Mouse (Mus musculus) kidney, adult 11 months (tissue): ENCODE results near the gene Myo1c.
"Not testable (repeated sequence)": the region's sequence is repeated elsewhere in the genome, so short reads cannot be mapped to it uniquely, and the experiment has no call there.

Experiments
- DNase-seq: peaks from one replicate; pipeline ENCODE4 v3.0.0; 2022

The Myo1c gene

GRCm38 (mm10) chr11:75669853-75670200 lies 19.5 kb downstream of the Myo1c start:
- no peak for DNase-seq

DNA sequence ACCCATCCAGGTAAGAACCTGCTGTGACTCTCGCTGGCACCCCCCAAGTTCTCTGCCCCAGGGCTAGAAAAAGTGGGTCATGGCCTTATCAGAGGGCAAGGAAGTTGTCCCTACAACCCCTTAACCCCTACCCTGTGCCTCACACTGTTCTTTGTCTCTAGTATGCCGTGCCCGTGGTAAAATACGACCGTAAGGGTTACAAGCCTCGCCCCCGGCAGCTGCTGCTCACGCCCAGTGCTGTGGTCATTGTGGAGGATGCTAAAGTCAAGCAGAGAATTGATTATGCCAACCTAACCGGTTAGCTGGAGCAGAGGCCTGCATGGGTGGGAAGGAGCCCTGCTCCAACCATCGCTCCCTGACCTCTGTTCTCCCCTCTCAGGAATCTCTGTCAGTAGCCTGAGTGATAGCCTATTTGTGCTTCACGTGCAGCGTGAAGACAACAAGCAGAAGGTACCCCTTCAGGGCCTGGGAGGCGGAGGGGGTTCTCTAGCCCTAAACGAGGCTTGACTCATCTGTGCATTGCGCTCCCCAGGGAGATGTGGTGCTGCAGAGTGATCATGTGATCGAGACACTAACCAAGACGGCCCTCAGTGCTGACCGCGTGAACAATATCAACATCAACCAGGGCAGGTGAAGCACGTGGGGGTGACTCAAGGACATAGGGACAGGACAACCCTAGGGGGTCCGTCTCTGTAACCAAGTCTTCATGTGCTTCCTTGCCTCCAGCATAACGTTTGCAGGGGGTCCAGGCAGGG lies 21.3 kb downstream of the Myo1c start:
- DNase-seq, result no peak

DNA sequence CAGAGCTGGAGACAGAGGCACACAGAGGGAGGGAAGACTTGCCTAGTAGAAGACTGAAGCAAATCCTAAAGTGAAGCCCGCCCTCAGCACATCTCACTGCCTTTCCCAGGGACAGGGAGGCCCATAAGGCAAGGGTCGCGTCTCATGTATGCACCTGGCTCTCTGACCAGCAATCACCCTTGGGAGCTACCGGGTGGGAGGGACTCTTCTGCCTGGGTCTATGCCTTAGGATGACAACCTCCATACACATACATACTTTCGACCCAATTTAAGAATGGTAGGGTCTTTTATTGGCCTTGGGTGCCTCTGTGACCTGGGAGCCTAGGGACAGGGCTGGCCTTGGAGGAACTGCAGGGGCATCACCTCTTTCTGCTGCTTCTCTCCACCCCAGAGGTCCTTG lies 23.1 kb downstream of the Myo1c start:
- DNase-seq, result no peak

- no peak for DNase-seq
These were observed 24.6 kb downstream of the Myo1c start for GRCm38 (mm10) chr11:75674875-75675274.

DNA sequence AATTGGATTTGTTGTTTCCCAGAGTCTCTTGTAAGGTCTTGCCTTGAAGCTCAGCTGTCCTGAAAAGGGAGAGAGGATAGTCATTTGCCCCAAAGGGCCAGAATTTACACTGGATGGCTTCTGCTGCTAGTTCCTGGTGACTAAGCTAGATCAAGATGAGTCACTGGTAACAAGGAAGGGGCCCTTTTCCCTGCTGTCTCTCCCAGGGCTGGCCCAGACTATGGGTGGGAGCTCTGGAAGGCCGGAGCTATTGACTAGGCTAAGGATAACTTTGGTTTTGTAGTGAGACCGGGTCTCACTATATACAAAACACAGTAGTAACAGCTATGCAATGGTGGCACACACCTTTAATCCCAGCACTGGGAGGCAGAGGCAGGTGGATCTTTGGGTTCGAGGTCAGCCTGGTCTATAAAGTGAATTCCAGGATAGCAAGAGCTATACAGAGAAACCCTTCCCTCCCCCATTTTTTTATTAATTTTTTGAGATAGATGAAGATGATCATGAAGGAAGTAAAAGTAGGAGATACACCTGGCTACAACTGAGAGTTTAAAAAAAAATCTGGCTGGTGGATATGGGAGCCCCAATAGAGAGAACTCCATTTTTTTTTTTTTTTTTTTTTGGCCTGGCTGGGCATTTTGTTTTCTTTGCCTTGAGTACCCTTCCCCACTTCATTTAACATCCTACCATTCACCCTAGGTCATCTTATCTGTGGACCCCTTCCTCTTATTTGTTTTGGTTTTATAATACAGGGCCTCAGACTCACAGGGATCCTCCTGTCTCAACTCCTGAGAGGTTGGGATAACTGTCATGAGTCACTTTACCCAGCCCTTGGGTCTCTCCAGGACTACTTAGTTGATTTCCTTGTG lies 27.8 kb downstream of the Myo1c start:
- DNase-seq, result no peak

DNA sequence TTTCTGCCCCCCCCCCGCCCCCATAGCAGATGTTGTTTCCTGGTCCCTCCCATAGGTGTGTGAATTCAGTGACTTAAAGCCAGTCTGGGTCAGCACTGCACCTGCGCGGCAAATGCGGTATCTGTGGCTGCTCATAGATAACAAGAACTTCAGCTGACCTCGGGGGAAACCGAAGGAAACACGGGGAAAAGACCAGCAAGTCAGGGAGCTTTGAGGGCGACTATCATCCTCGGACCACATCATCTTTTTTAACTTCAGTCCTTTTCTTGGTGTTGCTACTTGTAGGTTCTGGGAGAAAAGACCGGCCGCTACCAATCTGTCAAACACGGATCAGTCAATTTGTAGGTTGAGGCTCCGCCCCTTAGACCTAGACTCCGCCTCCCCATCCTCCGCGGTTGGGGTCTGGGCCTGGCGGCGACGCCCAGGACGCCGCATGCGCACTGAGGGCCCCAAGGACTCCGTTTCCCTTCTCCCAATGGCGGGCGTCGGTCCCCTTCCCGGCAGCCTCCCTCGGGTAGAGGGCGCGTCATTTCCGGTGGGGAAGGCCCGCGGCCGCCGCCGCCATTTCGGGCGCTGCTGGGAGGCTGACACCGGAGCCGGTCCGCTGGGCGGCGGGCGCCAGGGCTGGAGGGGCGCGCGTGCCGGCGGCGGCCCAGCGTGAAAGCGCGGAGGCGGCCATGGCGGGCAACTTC lies 28.6 kb downstream of the Myo1c start, which contains the start of gene Crk:
Gene Crk, plus strand, starts transcription at position 513 of the 692 bp plus-strand sequence.
- DNase-seq, result peak; percentile 98

DNA sequence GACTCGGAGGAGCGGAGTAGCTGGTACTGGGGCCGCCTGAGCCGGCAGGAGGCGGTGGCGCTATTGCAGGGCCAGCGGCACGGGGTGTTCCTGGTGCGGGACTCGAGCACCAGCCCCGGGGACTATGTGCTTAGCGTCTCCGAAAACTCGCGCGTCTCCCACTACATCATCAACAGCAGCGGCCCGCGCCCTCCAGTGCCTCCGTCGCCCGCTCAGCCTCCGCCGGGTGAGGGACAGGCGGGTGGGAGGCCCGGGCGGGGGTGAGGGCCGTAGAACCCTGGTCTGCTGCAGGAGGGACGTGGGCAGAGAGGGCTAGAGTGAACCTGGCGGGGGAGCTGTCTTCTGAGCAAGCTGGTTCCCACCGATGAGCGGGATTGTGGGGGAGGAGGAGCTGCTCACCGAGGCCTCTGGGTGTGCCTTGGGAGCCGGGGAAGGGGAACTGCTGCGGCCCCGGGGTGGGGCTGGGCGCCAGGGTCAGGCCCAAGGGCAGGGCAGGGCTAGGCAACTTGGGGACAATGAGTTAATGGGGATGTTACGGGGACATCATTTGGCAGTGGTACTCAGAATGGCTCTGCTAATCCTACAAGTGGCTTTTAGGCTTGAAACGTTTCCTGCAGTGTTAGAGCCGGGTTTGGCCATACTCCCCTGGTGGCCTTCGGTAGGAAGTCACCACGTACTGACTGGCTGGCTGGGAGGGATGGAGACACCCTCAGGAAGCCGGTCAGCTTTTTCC lies 29.3 kb downstream of the Myo1c start:
- peak; percentile 61 for DNase-seq

DNA sequence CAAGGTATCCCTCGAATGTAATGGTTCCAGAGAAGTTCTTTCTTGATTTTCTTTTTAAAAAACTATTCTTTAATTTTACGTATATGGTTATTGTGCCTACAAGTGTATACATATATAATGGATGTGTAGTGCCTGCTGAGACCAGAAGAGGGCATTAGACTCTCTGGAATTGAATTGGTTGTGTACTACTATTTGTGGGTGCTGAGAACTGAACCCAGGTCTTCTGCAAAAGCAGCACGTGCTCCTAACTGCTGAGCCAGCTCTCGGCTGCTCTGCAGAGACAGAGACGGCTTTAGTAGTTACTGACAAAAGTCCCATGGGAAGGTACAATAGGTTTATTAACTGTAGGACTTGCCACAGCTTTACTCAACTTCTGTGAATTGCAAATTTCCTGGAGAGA lies 34.2 kb downstream of the Myo1c start:
- no peak for DNase-seq

DNA sequence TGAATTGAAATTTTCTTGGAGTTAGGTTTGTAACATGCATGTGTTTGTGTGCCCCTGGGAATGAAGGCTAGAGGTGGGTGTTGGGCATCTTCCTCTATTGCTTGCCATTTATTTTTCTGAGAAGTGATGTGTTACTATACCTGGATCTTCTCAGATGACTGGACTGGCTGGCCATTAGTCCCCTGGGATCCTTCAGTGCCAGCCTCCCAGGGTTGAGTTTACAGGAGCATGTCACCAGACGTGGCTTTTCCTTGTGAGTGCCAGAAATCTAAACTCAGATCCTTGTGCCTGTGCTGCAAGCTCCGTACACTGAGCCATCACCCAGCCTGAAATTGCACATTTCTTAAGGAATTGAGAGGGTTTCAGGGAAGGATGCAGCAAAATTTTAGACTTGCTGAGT lies 34.7 kb downstream of the Myo1c start:
- DNase-seq, result no peak

DNA sequence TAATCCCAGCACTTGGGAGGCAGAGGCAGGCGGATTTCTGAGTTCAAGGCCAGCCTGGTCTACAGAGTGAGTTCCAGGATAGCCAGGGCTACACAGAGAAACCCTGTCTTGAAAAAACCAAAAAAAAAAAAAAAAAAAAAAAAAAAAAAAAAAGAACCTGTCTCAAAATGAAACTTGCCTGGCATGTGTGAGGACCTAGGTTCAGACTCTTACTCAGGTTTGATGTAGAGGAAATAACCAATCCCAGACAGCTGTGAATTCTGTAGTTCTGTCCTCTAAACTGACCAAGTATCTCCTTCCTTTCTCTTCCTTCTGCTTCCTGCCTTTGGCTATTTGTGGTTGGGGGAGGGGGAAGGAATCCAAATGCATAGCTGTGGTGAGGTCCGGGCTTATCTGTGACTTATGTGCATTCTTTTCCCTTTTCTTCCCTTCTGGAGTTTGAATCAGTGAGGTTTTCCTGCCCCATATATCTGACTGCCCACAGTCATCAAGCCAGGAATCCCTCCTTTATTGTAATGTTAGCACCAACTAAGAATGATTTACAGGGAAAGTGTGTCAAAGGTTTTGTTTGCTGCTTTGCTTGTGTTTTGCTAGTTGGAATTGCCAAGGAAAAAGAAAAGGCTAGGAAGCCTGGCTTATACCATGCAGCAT lies 37.2 kb downstream of the Myo1c start:
- no peak for DNase-seq

GRCm38 (mm10) chr11:75688132-75688531 lies 37.8 kb downstream of the Myo1c start:
- DNase-seq, result no peak

- no peak for DNase-seq
These were observed 39.7 kb downstream of the Myo1c start for GRCm38 (mm10) chr11:75689977-75690376.

- DNase-seq, result no peak
These were observed 40.7 kb downstream of the Myo1c start for GRCm38 (mm10) chr11:75691047-75691446.

- DNase-seq, result no peak
These were observed 43.3 kb downstream of the Myo1c start for GRCm38 (mm10) chr11:75693570-75693969.

- DNase-seq, result not testable (repeated sequence)
These were observed 47.2 kb downstream of the Myo1c start for GRCm38 (mm10) chr11:75697464-75697863.

GRCm38 (mm10) chr11:75700557-75700956 lies 50.3 kb downstream of the Myo1c start:
- DNase-seq, result no peak

GRCm38 (mm10) chr11:75702761-75703160 lies 52.5 kb downstream of the Myo1c start:
- no peak for DNase-seq

GRCm38 (mm10) chr11:75703748-75704147 lies 53.4 kb downstream of the Myo1c start:
- no peak for DNase-seq

DNA sequence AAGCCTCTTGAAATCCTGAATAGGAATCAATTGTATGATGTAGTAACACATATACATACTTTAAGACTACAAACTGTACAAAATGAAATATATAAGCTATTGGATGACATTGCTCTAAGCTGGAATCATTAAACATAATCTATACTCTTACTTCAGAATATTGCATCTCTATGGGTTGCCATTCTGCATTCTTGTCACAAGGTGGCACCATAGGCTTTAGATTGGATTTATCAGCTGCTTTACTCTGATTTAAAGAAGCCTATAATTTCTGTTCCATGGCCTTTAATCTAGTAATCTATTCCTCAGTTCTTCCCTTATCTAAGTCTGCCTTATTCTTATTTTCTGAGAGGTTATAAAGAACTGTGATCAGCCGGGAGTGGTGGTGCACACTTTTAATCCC lies 63.6 kb downstream of the Myo1c start:
- DNase-seq, result no peak

DNA sequence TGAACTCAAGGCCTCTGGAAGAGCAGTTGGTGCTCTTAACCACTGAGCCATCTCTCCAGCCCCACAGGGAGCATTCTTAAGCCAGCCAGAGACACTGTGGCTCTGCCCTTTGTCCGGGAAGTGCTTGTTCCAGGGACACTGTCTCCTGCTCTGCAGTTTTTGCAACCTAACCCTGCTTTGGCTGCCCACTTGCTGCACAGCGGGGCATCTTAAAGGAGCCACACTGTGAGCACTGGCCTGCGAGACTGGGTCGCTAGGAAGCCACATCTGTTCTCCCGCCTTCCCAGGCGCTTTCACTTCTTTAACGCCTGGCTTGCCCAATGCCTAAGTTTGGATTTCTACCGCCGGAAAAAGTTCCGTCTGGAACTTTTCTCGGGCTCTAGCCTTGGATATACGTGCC lies 65.3 kb downstream of the Myo1c start:
- DNase-seq, result no peak

DNA sequence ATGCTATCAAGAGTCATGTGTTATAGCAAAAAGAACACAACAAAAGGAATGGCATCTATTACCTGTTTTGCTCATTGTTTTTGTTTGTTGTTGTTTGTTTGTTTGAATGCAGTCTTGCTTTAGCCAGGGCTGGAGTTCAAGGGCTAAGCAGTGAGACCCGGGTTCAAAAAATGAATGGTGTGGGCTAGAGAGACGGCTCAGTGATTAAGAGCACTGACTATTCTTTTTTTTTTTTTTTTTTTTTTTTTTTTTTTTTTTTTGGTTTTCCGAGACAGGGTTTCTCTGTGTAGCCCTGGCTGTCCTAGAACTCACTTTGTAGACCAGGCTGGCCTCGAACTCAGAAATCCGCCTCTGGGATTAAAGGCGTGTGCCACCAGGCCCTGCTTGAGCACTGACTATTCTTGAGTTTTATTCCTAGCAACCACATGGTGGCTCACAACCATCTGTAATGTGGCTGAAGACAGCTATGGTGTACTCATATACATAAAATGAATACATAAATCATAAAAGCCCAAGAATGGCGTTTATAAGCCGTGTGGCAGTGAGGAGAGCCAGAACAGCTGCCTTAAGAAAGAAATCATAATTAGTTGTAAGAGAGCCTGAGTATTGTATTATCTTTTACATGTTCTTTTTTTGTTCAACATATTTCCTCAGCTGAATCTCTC lies 66.5 kb downstream of the Myo1c start:
- DNase-seq, result no peak

- no peak for DNase-seq
These were observed 72.0 kb downstream of the Myo1c start for GRCm38 (mm10) chr11:75722339-75722738.
